Mouse (Mus musculus) spleen, postnatal 4 days (tissue): ENCODE data around the gene Eps8.

Experiments
- DNase-seq, 2 experiments: peaks; one replicate each; pipeline ENCODE4 v3.0.0; 2022; ENCODE audit warnings: low spot score in 2 of 2

Eps8 gene

DNA sequence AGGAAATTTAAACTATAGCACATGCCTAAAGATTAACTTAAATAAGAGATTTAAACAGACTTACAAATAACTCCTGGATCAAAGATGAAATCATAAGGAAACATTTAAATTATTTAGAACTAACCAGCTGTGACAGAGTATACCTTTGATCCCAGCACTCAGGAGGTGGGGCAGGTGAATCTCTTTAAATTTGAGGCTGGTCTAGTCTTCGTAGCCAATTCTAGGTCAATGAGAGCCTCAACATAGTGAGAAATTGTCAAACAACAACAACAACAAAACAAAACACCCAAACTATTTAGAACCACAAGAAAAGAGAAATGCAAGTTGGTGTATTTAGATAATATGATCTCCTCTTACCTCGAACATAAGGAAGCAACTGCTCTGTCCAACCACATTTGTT lies at the start of gene Eps8:
Gene Eps8, minus strand, starts transcription at position 101 of the 400 bp plus-strand sequence.
- DNase-seq: no peak

DNA sequence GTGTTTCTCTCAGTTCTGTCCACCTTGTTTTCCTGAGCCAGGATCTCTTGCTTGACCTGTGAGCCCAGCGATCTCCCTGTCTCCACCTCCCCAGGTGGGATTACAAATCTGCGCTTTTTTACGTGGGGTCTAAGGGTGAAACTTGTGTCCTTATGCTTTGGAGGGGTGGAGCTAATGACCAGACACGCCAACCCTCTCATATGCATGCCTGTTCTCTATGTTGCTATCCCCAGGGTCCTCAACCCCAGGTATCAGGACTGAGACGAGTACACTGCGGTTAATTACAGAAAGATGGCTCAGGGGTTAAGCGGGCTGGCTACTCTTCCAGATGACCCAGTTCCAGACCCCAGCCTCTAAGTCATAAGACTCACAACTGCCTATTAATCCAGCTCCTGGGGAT lies 48.8 kb upstream of the Eps8 start:
- no peak for DNase-seq

DNA sequence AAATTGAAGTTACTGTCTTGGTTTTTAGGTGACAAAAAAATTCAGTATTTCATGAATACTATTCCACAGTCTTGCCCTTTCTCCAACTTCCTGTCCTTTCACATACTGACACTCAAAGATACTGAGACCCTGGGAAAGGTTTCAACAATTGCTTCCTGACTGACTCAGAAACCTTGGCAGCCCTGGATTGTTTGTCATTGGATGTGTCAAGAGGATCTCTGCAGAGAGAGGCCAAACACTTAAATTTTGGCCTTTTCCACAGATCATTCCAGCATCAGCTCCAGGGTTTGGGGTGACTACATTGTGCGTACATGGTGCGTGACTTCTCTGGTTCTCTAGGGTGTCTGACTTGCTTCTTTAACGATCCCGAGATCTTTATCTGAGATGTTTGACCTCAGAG lies 48.2 kb upstream of the Eps8 start:
- DNase-seq: no peak

DNA sequence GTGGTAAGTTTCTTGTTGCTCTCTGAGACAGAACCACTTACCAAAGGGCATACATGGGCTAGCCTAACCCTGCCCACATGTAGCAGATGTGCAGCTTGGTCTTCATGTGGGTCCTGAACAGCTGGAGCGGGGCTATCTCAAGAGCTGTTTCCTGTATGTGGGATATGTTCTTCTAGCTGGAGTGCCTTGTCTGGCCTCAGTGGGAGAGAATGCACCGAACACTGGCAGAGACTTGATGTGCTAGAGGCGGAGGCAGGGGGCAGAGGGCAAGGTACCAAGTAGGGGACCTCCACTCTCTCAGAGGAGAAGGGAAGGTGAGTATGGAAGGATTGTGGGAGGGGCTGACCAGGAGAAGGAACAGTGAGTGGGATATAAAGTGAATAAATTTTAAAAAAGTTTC lies 47.5 kb upstream of the Eps8 start:
- no peak for DNase-seq

DNA sequence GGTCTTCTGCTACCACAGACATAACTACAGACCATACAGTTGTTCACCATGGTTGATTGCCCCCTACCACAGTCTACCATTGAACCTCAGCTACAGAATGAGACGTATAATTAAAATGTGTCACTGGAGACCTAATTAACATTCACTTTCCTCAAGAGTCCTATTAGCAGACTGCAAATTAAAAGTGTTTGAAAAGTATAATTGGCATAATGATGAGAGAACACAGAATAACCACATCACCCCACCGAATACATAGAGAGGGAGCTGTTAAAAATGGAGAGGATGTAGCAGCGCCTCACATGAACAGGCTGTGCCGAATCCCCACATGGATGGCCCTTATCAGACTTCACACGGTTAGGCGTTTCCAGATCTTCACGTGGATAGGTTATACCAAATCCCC lies 44.8 kb upstream of the Eps8 start:
- no peak for DNase-seq

DNA sequence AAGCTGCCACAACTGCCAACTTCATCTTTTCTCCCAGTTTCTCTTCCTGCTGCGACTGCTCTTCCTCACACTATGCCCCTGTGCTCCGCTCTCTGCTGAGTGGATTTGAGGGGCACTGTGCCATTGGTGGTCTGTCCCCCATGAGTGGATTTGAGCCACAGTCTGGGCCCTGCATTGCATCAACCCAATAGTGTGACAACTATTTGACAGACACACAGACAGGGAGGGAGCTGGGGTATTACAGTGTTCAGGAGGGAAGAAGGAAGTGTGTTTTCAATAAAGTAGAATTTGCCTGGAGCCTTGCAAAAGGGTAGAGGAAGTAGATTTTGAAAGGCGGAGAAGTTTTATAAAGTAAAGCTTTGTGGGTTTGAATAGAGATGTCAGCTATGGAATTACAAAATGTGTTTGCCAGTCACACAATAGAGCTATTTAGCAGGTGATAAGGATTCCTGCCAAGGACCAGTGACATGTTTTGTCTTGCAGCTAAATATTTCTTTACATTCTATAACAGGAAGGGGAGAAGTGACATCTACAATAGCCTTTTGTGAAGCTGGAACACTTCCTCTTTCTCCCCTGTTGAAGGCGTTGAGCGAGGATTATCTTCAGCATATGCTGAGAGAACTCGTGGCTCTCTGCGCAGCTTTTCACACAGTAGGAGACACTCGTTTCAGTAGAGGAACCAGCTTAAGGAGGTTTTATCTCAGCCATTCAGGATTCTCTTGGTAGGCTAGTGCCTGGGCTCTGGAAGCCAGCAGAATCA lies 41.9 kb upstream of the Eps8 start:
- no peak for DNase-seq

DNA sequence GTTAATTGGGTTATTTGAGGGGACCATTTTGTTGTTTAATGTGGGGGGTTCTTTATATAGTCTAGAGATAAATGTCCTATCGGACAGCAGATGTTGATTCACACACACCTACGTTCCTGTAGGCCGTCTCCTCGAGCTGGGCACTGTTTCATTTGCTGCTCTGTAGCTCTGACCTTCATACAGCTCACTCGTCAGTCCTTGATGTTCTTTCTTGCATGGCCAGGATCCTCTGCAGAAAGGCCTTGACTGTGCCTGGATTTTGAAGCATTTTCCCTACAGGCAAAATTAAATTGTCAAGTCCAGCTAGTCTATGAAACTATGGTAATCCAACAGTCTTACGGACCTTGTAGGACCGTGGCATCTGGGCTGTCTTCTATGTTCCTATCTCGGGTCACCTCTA lies 40.4 kb upstream of the Eps8 start:
- no peak for DNase-seq

DNA sequence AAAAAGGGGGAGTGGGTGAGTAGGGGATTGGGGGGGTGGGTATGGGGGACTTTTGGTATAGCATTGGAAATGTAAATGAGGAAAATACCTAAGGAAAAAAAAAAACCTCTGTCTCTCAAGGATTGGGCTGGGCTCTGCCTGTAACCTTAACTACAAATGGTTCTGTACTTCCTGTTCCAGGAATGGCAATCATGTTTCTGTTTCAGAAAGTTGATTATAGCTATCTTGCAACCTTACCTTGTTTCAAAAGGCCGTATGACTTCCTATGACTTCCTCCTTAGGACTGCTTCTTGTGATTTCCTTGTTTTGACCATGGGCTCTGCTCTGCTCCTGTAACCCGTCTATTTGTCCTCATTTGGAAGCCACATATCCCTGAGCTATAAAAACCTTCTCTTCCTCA lies 39.6 kb upstream of the Eps8 start:
- DNase-seq: no peak

DNA sequence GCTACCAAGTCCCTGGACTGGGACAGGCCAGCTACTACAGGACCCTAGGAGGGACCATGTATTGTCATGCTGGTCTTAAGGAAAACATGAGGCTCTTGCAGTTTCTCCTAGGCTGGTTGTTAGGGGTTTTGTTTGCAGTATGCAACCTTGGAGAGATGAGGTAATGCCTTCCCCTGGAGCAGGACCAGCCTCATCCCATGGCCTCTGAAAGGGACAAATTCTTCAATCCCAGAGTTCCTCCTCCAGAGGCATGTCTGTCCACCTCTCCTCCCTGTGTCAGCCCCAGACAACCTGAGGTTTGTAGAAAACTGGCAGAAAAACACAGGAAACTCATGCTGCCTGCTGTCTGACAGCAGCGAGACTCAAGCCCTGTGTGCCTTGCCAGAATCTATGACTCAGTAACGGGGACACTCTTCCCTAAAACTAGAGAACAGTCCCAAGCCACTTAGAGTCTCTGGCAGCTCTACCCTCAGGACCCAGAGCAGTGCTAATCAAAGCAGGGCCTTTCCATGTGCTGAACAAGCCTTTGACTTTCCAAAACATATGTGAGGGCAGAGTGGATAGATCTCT lies 36.0 kb upstream of the Eps8 start:
- no peak for DNase-seq

DNA sequence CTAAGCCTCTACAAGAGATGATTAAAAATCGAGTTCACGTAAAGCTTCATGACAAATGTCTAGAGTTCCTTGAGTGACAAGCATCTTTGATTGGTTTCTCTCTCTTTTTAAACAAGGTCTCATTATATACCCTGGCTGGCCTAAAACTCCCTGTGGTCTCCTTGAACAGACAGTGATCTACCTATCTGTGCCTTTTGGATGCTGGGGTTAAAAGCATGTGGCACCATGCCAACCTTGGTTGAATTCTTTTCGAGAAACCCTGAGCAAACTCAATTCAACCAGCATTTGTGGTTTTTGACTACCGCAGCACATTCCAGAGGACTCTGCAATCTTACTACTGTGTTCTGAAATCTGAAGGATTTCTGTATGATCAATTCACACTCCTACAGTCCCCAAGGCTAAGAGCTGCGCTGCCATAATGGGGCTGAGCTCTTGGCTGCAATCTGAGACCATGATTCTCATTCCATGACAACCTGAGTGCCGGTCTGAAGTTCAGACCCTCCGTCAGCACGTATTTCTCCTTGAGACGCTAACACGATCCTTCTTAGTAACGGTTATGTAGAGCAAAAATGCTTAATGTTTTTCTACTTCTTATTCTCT lies 33.9 kb upstream of the Eps8 start:
- no peak for DNase-seq

DNA sequence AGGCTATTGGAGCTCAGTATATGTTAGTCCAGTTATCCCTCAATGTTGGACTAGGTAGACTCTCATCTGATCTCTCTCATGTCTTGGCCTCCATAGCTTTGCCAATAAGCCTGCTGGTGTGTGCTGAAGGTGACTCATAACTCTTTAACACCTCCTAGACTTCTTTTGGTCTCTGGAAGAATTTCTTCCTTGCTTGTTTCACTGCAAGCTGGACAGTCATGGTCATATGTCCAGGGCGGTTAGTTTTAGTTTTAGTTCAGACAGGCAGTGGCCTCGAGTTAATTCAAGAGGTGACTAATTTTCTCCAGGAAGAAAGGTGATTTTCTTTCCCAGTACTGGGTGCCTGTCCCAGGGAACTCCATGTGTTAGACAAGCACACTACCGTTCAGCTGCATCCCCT lies 33.4 kb upstream of the Eps8 start:
- DNase-seq: no peak

DNA sequence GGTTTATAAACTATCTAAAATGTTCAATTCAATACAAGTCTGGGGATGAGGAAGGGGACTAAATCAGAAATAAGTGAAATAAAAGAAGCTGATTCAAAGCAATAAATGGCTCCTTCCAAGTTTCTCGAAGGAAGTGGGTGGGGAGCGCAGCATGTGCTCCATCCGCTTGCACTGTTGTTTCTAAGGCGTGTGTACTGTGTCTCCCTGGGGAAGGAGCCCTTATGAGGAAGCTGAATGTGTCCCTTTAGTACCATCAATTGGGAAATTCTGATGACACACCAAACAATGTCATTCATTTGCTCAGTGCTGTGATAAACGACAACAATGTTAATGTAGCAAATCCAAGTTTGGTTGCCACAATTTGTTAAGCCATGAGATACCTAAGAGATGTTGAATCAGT lies 33.0 kb upstream of the Eps8 start:
- DNase-seq: no peak

DNA sequence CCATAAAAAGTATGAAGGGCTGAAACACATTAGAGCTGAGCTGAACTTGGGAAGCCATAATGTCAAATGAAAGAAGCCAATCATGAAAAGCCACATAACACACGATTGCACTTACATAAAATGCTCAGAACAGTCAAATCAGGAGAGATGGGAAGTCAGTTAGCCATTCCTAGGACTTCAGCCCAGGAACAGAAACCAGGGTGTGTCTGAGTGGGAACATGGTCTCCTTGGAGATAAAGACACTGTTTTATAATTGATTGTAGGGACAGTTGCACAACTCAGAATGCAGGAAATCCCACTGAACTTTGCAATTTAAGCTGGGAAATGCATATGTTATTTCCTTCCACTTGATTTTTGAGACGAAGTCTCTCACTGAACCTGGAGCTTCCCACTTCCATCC lies 28.0 kb upstream of the Eps8 start:
- DNase-seq: no peak

DNA sequence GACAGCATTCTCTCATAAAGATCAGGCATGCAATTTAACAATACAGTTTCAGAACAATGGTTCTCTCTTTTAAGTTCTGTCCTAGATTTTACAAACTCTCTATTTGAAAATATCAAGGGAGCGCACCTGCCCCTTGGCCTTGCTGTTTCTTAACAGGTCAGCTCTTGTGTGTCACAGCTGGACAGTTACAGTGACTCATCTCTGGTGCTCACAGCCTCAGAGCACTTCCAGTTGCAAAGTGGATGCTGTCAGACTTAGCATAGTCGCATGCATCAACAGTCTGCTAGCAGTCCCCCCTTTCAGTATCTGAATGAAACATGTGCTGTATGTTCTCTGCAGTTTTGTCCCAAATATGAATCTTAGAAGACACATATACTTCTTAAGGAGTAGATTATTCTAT lies 26.3 kb upstream of the Eps8 start:
- DNase-seq: no peak

DNA sequence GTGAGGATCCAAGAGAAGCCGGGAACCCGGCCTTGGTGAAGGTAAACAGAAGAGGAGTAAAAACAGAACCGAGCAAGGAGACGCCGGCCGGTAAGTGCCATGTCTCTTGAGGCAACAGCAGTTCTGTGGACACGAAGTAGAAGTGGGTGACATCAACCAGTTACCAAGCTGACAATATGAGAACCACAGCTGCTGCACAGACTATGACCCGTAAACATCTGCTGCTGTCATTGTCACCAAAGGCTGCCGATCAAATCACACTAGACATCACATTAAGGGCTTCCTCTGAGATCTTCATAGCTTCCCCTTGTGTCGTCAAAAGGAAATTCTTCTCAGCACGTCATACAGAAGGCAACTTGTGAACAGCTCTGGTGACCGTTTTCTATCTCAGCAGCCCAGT lies 21.9 kb upstream of the Eps8 start:
- no peak for DNase-seq

DNA sequence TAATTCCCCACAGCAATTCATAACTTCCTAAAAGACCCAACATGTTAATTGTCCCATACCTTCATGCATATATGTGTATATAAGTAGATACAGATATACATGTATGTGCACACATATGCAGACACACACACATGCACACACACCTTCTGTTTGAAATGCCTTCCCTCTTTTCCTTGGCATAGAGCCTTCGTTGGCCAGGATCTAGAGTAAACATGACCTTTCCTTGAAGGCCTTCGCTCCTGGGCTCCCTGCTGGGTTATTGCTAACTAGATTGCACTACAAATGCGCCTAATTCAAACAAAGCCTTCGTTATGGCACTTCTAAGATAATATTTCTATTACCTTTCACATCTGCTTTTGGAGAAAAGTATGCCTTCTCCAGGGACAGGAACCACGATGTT lies 20.9 kb upstream of the Eps8 start:
- DNase-seq: no peak

DNA sequence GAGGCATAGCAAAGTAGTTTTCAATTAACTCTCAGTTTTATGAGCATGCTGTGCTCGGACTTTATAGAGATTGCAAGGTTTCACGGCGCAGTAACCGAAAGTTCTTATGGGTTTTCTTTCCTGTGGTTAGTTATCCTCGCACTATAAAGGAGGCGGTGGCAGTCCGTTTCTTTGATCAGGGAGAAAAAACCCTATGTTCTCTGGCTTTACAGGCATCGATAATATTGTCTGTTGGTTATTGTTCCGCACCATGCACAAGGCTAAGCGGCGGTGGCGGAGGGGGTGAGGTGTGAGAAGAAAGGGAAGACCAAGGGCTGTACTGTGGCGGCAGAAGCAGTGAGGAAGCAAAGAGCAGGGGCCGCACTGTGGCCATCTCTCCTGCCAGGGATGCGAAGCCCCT lies 18.6 kb upstream of the Eps8 start:
- no peak for DNase-seq

DNA sequence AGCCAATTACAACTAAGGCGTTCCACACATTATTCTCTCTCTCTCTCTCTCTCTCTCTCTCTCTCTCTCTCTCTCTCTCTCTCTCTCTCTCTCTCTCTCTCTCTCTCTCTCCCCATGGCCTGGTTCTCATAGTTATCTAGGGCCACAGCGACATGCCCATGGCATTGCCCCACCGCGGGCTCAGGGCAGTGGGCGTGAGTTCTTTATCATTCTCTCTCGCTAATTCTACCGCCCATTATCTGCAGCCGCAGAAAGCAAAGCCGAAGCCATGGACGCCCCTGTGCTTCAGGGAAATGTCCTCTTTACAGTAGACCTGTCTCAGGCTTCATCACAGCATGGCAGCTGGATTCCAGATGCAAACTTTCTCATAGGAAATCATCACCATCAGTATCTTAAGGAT lies 16.9 kb upstream of the Eps8 start:
- DNase-seq: no peak

DNA sequence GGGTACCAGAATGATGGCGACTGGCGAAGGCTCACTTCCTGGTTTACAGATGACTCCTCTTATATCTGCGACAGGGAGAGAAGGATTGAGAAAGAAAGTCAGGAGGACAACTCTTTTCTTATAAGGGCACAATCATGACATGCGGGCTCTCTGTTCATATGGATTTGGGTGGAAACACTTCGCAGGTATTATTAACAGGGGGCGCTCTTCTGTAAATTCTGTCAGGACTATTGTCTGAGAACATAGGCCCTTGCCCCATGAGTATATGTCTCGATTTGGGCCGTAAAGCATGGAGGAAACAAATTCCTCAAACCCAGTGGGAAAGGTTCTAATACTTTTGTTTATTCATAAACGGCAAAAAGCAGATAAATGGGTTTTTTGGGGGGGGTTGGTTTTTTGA lies 16.1 kb upstream of the Eps8 start:
- no peak for DNase-seq

DNA sequence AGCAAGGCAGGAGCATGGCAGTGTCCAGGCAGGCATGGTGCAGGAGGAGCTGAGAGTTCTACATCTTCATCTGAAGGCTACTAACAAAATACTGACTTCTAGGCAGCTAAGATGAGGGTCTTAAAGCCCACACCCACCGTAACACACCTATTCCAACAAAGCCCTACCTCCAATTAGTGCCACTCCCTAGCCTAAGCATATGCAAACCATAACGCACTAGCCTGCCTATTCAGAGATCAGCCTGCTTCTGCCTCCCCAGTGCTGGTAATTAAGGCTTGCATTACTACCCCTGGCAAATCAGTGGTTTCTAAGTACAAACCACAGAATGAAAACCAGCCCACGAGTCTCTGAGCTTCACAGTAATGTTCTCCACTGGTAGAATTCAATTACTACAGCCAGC lies 15.2 kb upstream of the Eps8 start:
- DNase-seq: no peak

DNA sequence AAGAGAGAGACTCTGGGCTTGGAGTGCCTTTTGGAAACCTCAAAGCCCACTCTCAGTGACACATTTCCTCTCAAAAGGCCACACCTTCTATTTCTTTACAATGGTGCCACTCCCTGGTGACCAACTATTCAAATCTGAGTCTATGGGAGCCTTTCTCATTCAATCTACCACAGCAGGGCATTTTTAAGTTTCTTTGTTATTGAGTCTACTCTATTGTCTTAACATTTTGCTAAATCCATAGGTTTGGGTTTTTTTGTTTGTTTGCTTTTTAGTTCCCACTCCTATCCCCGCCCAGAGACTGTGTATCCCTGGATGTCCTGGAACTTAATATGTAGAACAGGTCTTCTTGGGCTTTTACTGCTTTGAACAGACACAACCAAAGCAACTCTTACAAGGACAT lies 14.8 kb upstream of the Eps8 start:
- DNase-seq: no peak

DNA sequence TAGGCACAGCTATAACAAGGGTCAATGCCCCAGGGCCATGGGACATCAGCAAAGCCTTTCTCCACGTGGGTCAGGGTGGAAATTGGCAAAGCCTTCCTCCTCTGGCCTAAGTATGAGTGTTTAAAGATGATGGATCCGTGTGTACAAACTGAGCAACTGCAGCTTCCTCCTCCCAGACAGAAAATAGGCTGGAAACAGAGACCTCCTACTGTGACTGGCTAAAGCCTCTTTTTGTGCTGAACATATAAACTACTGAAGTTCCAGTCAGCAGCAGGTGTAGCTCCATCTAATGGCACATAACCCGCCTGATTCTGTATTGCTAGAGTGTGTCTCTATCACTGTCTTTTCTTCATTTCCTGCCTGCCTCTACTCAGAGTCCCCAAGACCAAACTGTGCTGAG lies 13.7 kb upstream of the Eps8 start:
- no peak for DNase-seq

DNA sequence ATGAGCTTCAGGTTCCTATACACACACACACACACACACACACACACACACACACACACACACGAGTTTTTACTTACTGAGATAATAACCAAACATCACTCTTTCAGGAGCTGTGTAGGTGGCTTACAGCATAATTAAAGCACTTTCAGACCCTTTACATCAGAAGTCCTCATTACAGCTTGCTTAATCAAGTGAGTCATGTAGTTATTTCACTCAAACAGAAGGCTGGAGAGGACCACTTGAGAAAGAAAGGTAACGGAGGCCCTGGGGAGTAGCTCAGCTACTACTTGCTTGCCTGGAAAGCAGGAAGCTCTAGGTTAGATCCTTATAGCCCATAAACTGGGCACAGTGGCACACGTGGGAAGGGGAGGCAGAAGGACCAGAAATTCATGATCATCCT lies 13.0 kb upstream of the Eps8 start:
- DNase-seq: no peak

DNA sequence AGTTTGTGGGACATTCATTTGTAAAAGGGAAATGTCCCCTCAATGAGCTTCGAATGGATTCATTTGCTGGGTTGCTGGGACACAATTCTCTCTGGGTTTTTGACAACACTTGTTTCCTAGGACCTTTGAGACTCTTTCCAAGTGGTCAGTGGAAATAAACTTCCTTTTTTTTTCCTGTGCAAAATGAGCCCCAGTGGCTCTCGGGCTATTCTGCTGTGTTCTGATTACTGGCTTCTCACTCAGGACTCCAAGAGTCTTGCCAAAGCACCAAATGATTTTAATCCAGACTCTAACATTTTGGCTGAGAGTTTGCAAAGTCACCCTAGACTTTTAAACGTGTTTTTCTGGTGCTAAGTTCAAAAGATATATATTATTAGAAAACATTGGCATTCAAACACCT lies 10.3 kb upstream of the Eps8 start:
- no peak for DNase-seq
